19 mouse cellular contexts compared by ENCODE assay signal in genomic region chr13:16341727-16342126, GRCm38 (mm10).
"Had no signal": no experiment of that assay in that cellular context is flagged by ENCODE, and none has a peak within 500 bp of the region (broad histone marks: within the 10 kb centered on the region; RNA-seq: fewer than 3 reads in every experiment).

No protein-coding gene starts in this region.

- H3K4me3 ChIP-seq: midbrain, embryonic 10.5 days; midbrain, embryonic 12.5 days; myocyte; neural tube, embryonic 13.5 days; neural tube, embryonic 15.5 days had no signal

- H3K27ac ChIP-seq: liver, embryonic 14.5 days; midbrain, embryonic 10.5 days; midbrain, embryonic 12.5 days; neural tube, embryonic 13.5 days; neural tube, embryonic 15.5 days had no signal

- H3K4me1 ChIP-seq: midbrain, embryonic 10.5 days; midbrain, embryonic 12.5 days; neural tube, embryonic 13.5 days; neural tube, embryonic 15.5 days had no signal

- H3K9ac ChIP-seq: liver, embryonic 14.5 days; midbrain, embryonic 12.5 days; neural tube, embryonic 13.5 days; neural tube, embryonic 15.5 days had no signal

- DNase-seq: lung, adult 2 months; lung, postnatal 14 days; lung, postnatal 4 days; midbrain, embryonic 14.5 days; retina, postnatal 1 day; right cerebral cortex, adult 18-20 months; right cerebral cortex, postnatal 25 days; right cerebral cortex, postnatal 4 days; spleen, adult 18-20 months; thymus, adult 18-20 months; thymus, postnatal 14 days; thymus, postnatal 36 days had no signal

- ATAC-seq: midbrain, embryonic 16.5 days had no signal

- H3K4me2 ChIP-seq: midbrain, embryonic 12.5 days; neural tube, embryonic 13.5 days; neural tube, embryonic 15.5 days had no signal

- H3K27me3 ChIP-seq: midbrain, embryonic 12.5 days; neural tube, embryonic 13.5 days; neural tube, embryonic 15.5 days had no signal

- H3K36me3 ChIP-seq: midbrain, embryonic 10.5 days; midbrain, embryonic 12.5 days; neural tube, embryonic 13.5 days; neural tube, embryonic 15.5 days had no signal

- H3K9me3 ChIP-seq: midbrain, embryonic 10.5 days; midbrain, embryonic 12.5 days; neural tube, embryonic 13.5 days; neural tube, embryonic 15.5 days had no signal
